ENCODE assay signal across 10 mouse cellular contexts in genomic region chr10:38121911-38122573, GRCm38 (mm10).
DNase-seq lines count a peak whose midpoint lies in the region; ATAC-seq and TF ChIP-seq lines count a peak whose summit lies in the region.
"Had no signal": no experiment of that assay in that cellular context is flagged by ENCODE, and none has a peak within 500 bp of the region (broad histone marks: within the 10 kb centered on the region; RNA-seq: fewer than 3 reads in every experiment).

No protein-coding gene starts in this region.

- no peak for TF ChIP-seq EP300 in lung, postnatal 0 days (IDR thresholded peaks at IDR 0.05)

- H3K4me3 ChIP-seq in lung, postnatal 0 days (ENCODE audit: low read depth, low read length) = no peak overlapping the region
- H3K4me3 ChIP-seq: neural tube, embryonic 13.5 days had no signal

- DNase-seq in layer of hippocampus, adult 11-12 months (ENCODE audit: low spot score) = peak; percentile 3
- DNase-seq in layer of hippocampus, adult 9-10 months (ENCODE audit: low spot score) = no peak
- peak; percentile 31 for DNase-seq in embryo, embryonic 9.5 days (ENCODE audit: extremely low spot score)
- DNase-seq in gastrocnemius, postnatal 10 days = peak; percentile 12
- DNase-seq in lung, postnatal 0 days (ENCODE audit: low spot score) = peak; percentile 30
- no peak for DNase-seq in layer of hippocampus, postnatal 10 days (ENCODE audit: low spot score in 2 of 2)
- DNase-seq in cerebellum, postnatal 36 days = no peak

- H3K36me3 ChIP-seq in lung, postnatal 0 days (ENCODE audit: insufficient read depth, low read length) = no peaks in the 10 kb centered on the region
- H3K36me3 ChIP-seq: neural tube, embryonic 13.5 days had no signal

- H3K27me3 ChIP-seq in lung, postnatal 0 days (replicated peaks; ENCODE audit: insufficient read depth, low read length) = no peaks in the 10 kb centered on the region
- H3K27me3 ChIP-seq: neural tube, embryonic 13.5 days; Patski had no signal

- no peak overlapping the region for H3K9ac ChIP-seq in lung, postnatal 0 days (replicated peaks; ENCODE audit: low read depth)
- H3K9ac ChIP-seq: neural tube, embryonic 13.5 days had no signal

- no peak for TF ChIP-seq CTCF in lung, postnatal 0 days (IDR thresholded peaks at IDR 0.05)

- no peaks in the 10 kb centered on the region for H3K4me1 ChIP-seq in lung, postnatal 0 days (ENCODE audit: insufficient read depth, low read depth, low read length)
- H3K4me1 ChIP-seq: neural tube, embryonic 13.5 days had no signal

- ATAC-seq in lung, postnatal 0 days = no peak
- no peak for ATAC-seq in monocyte, adult 5-6 weeks (replicated peaks; ENCODE audit: insufficient number of reproducible peaks, low FRiP score, low TSS enrichment, poor library complexity, severe bottlenecking)
- ATAC-seq: Patski had no signal

- H3K4me2 ChIP-seq in lung, postnatal 0 days (replicated peaks; ENCODE audit: low read depth, low read length) = no peak overlapping the region
- H3K4me2 ChIP-seq: neural tube, embryonic 13.5 days had no signal

- no peak overlapping the region for H3K27ac ChIP-seq in lung, postnatal 0 days (ENCODE audit: low read length)
- H3K27ac ChIP-seq: neural tube, embryonic 13.5 days had no signal

- H3K9me3 ChIP-seq in lung, postnatal 0 days (ENCODE audit: low read length) = no peaks in the 10 kb centered on the region
- H3K9me3 ChIP-seq: neural tube, embryonic 13.5 days had no signal

- 45% methylated on average over 3 of the region's 3 CpGs for WGBS in lung, postnatal 0 days

Comparison
In these comparisons a context has a peak if more than half of its experiments do, and no peak if none do; other contexts are left out.
1. DNase-seq: peak in layer of hippocampus, adult 11-12 months (single experiment), embryo, embryonic 9.5 days (single experiment), gastrocnemius, postnatal 10 days (single experiment) and lung, postnatal 0 days (single experiment); none in layer of hippocampus, adult 9-10 months (single experiment), layer of hippocampus, postnatal 10 days (0 of 2) and cerebellum, postnatal 36 days (0 of 2).